Mouse (Mus musculus): ENCODE results near the gene Zfx.

Zfx gene

DNA sequence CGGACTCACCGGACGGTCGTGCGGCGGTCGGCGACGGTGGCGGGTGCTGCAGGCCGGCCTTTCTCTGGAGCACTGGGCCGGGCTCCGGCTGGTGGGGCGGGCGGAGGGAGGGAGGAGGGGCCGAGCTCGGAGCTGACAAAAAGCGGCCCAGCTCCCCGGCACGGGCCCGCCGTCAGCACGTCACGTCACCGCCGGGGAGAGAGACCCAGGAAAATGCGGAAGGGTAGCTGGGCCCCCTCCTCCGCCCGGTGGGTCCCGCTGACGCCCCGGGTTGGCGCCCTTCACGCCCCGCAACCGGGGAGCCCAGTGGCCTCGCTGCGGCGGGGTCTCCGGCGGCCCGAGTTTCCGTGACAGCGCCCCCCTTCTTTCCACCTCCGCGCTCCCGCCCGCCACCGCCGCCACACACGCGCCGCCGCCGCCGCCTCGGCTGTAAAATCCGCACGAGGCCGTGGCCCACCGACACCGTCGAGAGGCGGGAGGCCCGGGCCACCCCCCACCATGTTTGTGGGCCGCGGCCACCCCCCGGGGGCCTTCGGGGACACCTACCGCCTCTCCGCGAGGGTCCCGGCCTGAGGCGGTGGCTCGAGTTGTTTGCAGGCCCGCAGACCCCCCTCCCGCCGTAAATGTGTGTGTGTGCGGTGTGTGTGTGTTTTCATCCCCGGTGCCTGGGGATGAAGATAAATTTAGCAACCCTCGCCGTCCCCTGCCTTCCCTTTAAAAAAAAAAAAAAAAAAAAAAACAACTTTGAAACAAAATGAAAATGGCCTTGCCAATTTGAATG lies at the start of gene Zfx:
Gene Zfx (minus strand): TSS at position 644 of the 781 bp plus-strand sequence.
- DNase-seq (ENCODE audit: low spot score), result peak; percentile 55

DNA sequence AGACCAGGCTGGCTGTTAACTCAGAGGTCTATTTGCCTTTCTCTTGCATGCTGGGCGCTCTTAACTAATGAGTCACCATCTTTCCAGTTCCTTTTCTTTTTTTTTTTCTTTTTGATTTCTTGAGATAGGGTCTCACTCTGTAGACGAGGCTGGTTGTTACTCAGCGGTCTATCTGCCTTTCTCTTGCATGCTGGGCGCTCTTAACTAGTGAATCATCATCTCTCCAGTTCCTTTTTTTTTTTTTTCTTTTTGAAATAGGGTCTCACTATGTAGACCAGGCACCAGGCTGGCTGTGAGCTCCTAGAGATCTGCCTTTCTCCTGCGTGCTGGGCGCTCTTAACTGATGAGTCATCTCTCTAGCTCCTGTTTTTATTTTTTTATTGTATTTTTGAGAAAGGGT lies 45.8 kb upstream of the Zfx start:
- DNase-seq (ENCODE audit: low spot score), result peak; percentile 31

DNA sequence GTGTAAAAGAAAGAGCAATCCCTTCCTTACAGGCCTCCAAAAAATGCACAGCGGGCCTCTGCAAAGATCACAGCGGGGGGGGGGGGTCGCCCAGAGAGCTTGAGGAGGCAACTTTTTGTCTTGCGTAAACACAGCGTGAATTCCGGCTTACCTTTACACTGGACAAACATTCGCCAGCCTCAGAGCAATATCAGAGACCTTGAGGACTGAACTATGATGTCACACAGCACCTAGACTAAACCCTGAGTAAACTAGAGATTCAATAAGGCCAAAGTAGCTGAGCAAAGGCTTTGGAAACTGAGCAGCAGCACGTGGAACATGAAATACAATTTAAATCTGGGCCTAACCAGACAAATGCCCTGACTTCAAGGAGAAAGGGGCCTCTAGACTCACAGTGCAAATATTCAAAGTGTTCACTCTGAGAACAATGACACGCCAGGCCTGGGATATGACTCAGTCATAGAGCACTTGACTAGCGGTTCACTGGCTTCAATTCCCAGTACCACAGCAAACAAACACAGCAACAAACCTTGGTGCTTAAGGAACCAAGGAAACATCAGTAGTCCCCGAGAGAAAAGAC lies 28.8 kb upstream of the Zfx start:
- DNase-seq (ENCODE audit: low spot score), result no peak

DNA sequence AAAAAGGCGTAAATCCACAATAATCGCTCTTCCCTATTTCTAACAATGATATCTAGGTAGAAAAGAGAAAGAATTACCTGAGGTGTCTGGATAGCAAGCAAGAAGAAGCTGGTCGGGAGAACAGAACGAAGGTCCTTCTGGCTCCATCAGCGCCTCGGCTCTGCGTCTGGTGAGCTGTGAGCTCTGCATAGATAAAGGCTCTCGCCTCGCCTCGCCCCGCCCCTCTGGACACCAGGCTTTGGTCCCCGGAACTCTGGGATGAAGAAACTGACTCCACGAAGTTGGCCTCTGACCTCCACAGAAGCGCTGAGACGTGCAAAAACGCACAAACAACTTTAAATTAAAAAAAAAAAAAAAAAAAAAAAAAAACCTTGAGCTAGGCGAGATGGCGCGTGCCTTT lies 27.0 kb upstream of the Zfx start:
- no peak for DNase-seq (ENCODE audit: low spot score)

DNA sequence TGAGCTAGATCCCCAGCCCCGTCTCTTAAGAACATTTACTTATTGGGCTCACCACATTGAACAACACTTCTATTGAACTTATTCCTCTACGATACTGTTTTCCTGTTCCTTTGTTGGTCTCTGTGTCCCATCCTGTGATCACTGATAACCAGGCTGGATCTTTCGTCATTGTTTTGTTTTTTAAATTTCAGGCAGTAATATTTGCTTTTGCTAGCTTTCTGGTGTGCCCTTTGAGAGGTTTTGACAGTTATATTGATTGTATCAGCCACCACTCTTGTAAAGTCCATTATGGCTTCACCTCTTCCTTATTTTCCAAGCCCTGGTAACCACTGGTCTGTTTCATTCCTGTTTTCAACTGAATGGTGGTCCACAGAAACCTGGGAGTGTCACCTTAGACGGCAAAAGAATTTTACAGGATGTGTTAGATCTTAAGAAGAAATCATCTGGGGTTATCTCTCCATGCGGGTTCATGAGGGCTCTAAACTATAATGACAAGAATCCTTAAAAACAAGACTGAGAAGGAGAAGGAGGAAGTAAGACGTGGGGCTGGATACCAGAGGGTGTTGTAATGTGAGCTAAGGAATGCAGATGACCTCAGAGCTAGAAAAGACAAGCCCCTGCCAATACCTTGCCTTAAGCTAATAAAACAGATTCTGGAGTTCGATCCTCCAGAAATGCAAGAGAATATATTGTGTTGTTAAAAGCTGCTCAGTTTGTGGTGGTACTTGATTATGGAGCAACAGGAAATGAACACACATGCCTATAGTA lies 18.7 kb upstream of the Zfx start:
- DNase-seq (ENCODE audit: low spot score), result no peak

DNA sequence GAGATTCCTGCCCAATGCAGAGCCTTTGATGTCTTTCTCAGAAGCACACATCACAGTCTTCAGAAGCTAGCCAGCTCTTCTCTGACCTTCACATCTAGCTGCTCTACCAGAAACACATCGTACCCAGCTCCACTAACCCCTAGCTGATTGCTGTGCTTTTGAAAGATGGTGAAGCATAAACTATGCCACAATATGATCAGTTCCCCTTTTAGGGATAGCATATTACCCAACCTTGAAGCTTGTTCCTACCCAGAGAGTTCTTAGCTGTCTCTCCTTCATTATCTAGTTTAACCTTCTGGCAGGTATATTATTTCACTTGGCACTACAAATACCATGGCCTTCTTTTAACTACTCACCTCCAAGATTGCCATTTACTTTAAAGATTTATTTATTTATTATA lies 16.6 kb upstream of the Zfx start:
- no peak for DNase-seq (ENCODE audit: low spot score)

DNA sequence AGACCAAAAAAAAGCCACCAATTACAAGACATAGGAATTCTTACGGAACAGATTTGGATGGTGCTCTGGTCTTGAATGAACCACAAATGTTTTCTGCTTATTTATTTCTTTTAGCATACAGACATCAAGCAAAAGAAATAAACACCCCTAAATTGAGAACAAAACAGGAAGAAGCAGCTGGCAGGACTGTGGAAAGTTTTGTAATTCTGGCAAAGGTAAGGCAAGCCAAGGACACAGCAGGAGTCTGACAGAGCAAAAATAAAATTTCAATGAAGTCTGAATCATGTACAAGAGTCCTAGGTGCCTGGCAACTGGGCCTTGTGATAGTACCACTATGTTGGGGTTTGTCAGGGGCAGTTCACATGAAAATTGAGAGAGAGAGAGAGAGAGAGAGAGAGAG lies 14.8 kb upstream of the Zfx start:
- DNase-seq (ENCODE audit: low spot score), result no peak

DNA sequence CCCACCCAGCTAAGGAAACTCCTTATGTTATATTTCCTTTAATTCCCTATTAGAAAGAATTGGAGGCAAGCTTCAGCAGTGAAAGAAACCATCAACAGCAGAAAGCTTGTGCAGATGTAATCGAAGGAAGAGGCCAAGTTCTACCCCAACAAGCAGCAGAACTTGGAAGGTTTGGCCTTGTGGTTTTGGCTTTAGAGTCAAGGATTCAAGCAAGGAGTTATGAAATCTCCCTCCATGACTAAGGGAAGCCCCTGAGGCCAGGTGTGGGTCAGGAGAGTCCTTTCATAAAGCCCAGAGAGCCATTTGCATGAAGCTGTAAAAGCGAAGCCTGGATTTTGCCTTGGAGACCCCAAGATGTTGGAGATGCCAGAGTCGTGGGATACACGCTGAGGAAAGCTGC lies 11.6 kb upstream of the Zfx start:
- DNase-seq (ENCODE audit: low spot score), result no peak

DNA sequence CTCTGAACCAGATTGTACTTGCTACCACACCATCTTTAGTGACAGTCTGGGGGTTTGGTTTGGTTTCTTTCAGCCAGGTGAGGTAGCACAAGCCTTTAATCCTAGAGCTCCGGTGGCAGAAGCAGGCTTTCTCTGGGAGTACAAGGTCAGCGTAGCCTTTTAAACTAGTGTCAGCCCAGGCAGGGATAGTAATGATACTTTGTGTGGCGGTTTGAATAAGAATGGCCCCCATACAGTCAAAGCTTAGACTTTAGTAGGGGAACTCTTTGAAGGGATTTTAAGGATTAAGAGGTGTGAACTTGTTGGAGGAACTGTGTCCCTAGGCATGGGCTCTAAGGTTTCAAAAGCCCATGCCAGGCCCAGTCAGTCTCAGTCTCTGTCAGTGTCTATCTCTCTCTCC lies 10.0 kb upstream of the Zfx start:
- DNase-seq (ENCODE audit: low spot score), result no peak

DNA sequence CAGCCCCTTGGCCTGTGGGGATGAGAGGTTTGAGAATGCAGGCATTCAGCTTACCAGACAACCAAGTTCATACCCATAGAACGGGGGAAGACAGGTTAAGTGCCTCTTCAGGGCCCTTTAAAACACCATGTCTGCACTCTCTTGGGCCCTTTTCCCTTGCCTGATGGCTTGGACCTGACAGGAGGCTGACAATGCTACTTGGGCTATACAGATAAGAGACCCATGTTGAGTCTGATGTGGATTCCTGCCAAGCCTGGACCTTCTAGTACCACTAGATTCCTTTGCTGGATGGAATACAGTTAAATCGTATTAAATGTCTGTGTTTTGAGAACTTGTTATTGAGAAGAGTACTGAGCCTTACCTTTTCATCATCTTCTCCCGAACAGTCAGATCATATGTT lies 8.7 kb upstream of the Zfx start:
- DNase-seq (ENCODE audit: low spot score), result no peak

DNA sequence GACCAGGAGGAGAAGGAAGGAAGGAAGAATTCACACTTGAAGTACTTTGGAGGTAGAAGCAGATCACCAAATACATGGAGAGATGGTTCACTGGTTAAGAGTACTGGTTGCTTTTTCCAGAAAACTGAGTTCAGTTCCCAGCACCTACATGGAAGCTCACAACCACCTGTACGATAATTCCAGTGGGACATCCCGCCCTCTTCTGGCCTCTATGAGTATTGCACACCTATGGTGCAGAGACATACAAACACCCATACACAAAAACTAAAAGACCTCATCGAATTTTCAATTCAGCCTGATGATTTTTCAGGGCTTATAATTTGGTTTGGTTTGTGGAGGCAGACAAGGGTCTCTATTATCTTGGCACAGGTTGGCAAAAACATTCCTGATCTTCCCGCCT lies 6.2 kb upstream of the Zfx start:
- no peak for DNase-seq (ENCODE audit: low spot score)

DNA sequence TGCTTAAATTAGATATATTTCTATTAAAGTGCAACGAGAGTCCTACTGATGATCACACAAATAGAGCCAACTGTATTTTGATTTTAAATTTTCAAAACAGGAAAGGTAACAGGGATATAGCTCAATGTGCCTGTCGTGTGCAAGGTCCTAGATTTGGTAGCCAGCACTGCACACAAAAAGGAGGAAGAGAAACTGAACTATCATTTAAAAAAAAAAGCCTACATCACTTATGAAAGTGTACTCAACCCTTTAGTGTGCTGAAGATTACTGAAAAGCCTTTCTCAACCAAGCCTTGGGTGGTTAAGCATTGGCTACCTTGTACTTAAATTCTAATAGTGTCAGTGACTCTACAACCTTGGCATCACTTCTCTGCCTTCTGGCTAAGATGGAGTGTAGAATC lies 2.4 kb upstream of the Zfx start:
- no peak for DNase-seq (ENCODE audit: low spot score)

DNA sequence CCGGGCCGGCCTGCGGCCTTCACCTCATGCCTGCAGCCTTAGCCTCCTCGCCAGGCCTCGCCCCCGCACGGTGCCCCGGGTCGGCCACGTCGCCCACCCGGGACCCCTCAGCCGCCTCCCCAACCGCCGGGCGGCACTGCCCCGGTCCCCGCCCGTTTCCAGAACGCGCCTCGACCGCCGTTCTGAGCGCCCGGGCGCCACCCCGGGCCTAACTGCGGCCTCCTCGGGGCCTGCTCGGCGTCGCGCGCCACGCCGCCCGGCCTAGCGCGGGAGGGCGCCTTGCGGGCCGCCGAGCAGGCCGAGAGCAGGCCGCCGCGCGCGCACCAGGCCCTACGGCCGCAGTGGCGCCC lies 818 bp downstream of the Zfx start:
- no peak for DNase-seq (ENCODE audit: low spot score)

DNA sequence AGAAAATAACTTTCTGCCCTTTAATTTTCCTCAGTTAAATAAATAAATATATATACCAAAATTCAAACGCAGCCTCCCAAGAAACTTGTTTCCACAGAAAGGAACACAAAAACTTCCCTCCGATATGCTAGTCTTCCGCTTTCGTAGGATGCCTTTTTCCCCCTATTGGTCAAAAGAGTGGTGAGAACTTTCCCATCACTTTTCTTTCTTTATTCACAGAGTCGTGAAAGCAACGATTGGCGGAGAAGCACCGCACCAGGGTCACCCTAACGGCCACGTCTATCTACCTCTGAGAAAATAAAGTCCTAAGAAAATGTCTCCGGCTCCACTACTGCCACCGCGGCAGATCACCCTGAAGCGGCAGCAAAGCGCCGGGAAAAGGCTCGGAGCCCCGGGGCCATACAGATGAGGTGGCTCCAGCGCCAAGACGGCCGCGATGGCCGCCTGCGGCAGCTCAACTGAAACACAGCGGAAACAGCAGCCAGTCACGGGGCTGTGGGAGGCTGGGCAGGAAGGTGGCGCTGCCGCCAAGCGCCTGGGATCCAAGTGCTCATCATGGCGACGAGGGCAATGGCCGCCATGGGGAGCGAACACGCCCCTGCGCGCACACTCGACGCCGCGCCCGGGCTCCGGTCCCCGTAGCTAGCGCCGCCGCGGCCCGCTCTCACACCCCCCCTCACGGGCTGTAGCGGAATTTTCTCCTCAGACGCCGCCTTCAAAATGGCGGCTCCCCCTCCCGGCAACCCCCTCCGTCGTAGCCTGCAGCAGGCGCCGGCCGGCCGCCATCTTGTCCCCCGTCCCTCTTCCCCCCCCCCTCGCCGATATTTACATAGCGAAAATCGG lies 1.4 kb downstream of the Zfx start:
- peak; percentile 83 for DNase-seq (ENCODE audit: low spot score)

DNA sequence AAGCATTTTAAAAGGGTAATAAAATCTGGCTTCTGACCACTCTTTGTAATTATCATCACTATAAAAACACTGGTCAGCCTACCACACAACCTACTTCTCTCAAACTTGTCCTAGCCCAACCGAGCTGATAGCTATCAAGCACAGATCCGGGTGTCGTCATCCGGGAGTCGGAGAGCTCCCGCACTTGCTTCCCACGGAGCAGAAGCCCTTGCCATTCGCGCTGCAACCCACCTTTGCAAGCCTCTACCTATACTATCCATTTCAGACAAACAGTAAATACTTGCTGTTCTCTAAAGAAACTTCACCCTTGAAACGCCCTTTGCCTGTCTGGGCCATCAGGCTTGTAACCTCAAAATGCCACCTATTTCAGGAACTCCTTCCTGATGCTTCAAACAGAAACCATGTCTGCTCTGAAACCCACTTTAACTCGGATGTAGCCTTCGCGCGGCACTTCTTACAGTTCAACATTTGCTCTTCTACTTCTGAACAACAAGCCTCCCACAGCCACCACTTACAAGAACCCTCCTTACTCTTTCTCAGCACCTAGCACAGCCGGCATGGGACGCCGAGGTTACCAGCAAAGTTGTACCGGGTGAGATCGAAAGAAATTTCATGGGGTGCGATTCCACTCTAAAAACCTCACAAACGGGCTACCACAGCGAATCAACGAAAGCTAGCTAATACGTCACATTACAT lies 2.2 kb downstream of the Zfx start:
- DNase-seq (ENCODE audit: low spot score), result peak; percentile 14

DNA sequence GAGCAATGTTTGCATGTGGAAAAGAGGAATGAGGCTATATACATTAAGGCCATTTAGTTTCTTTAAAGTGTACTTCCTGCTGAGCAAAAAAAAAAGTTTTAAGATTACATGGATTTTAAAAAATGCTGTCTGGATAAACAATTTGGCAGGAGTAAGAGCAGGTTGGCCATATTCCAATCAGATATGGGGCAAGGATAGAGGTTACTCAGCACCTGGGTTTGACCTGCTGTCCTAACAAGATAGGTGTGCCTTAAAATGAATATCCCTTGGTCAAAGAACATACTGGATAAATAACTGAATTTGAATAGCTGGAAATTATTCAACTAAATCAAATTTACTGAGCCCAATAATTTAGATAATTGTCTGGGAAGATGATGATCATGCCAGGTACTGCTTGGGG lies 5.2 kb downstream of the Zfx start:
- no peak for DNase-seq (ENCODE audit: low spot score)

DNA sequence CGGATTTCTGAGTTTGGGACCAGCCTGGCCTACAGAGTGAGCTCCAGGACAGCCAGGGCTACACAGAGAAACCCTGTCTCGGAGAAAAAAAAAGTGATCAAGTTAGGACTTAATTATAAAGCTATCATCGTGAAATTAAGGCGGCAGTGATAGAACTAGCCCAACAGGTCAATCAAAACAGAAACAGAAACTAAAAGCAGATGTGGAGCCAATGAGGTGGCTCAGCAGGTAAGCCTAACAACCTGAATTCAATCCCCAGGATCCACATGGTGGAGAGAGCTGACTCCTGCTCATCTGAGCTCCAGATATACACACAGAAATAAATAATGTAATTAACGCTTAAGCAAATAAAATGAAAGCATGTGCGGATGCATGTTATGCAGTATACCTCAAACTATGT lies 7.6 kb downstream of the Zfx start:
- DNase-seq (ENCODE audit: low spot score), result no peak

DNA sequence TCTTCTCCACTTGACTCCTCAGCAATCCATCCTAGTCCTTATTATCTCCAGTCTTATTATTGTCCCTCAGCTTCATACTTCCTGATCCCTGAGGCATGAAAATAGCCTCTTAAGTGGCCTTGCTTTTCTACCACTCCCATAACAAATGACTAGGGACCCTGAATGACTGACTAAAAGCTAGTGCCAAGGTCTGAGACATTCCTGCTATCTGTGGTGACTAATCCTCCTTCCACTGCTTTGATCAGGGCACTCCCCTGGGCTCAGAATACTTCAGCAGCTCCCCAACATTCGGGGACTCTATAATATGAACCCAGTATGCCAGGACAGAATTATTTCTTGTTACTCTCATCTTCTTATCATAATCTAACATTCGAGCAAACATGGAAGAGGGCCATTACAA lies 17.5 kb downstream of the Zfx start:
- no peak for DNase-seq (ENCODE audit: low spot score)

DNA sequence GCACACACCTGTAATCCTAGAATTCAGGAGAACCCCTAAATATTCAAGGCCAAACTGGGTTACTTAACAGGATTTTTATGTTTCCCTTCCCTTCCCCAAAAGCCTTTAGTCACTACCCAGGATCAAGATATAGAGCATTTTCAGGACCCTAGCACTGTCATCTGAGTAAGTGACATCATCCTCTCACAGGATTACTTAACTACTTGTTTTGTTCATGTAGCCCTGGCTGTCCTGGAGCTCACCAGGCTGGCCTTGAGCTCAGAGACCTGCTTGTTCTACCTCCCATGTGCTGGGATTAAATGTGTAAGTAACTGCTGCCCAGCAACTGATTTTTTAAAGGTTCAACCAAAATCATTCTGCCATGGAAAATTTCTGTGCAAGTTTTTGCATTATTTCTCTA lies 20.6 kb downstream of the Zfx start:
- DNase-seq (ENCODE audit: low spot score), result no peak

DNA sequence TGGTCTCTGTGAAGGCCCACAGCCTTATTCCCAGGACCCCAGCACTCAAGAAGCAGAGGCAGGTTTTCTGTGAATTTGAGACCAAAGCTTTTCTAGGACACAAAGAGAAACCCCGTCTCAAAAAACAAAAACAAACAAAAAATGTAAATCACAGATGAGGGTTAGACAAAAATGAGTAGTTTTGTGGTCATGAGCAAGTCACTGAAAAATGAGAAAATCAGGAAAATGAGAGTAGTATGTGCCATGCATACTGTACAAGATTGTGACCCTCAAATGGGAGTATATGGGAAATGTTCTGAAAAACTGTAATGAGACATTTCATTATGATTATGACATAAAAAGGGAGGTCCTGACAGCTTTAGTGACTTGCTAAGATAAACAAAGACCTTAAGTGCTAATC lies 22.9 kb downstream of the Zfx start:
- no peak for DNase-seq (ENCODE audit: low spot score)

DNA sequence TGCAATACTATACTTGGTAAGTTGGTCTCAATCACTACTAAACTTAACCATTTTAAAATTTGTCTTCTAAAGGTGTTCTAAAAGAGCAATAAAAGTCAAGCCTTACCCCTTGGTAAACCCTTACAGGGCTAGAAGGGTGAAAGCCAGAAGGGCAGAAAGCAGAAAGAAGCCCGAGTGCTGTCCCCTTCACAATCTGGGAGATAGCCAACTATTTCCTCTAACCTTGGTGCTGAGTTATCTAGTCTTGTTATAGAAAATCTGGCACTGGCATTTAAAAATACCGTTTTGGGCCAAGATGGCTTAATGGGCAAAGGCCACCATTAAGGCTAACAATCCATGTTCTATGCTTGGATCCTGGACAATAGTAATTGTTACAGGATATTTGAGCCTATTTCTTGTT lies 32.5 kb downstream of the Zfx start:
- no peak for DNase-seq (ENCODE audit: low spot score)

DNA sequence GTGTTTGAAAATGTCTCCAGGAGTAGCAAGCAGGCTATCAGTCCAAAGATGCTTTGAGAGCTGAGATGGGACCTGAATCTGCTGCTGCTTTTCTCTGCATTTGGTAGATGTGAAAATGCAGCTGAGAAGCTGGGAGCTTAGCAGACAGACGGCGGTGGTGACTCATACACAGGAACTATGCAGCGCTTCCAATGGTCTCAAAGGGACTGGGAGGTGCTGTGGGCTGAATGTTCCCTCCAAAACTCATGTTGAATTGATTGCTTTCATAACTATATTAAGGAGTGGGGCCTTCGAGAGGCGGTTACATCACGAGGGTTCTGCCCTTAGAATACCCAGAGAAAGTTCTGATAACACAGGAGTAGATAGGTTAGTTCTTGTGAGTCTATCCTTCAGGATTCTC lies 62.3 kb downstream of the Zfx start:
- DNase-seq (ENCODE audit: low spot score), result peak; percentile 19
